Mouse (Mus musculus) B cell, adult 67 days (primary cell): Measurements from ENCODE around the gene Xylt2. TPM values are rescaled to one million over a fixed set of nuclear protein-coding genes. Genes with fewer than 3 reads are reported as not detected.

Source experiments
- total RNA-seq, 2 experiments: library from RNA; stranded (reverse); gene quantifications; 4 replicates each; pipeline ENCODE4 v1.2.4; 2023

Xylt2 gene
- total RNA-seq = 10 to 100 TPM; 20.6 to 28.2 TPM

DNA sequence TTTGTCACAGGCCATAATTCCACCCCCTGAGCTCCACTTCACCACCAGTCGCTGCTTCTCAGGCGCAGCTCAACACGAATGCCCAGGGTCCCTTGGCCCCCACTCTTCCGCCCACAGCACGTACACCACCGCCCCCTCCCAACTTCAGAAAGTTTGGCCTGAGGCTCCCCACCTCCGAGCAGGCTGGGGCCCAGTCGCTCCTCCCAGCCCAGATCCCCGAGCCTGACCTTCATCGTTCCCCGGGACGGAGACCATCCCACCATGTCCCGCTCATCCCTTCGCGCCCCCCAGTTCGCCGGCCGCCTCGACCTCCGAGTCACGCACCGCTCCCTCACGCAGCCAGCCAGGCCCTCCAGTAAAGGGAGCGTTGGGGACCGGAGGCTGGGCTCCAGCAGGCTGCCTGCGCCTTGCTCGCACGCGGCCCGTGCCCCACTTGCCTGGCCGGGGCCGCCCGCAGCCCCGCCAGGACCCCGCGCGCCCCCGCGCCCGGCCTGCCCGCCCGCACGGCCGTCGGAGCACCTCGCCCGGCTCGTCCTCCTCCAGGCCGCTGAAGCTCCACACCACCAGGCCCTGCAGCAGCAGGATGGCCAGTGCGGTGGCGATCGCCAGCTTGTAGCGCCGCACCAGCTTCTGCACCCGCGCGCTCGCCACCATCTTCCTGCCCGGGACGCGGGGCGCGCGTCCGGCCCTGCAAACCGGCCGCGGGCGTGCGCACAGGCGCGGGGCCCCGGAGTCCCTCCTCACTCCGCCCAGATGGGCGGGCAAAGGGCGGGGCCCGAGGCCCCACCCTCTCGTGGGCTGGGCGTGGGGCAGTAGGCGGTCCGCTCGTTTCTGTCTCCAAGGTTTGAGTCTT lies at the start of gene Xylt2:
Gene Xylt2 (minus strand): TSS at position 762 of the 853 bp plus-strand sequence.

DNA sequence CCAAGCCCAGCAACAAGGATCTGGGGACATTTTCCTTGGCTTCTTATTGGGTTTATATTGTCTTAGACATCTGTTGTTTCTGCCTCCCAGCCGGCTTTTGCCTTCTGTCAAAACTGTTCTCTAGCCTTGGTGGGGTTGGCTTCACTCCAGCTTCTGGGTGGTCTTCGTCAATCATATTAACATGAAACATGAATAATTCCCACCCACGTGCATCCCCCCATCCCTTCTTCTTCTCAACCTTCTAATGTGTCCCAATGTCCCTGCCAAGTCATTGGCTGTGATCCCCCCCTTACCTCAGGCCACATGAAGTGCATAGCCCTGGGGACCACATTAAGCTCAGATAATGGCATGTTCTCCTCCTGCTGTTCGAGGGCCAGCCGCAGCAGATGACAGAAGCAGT lies 27.2 kb upstream of the Xylt2 start, which contains the start of gene Gm11541:
Gene Gm11541 (minus strand): TSS at position 28 of the 400 bp plus-strand sequence.

DNA sequence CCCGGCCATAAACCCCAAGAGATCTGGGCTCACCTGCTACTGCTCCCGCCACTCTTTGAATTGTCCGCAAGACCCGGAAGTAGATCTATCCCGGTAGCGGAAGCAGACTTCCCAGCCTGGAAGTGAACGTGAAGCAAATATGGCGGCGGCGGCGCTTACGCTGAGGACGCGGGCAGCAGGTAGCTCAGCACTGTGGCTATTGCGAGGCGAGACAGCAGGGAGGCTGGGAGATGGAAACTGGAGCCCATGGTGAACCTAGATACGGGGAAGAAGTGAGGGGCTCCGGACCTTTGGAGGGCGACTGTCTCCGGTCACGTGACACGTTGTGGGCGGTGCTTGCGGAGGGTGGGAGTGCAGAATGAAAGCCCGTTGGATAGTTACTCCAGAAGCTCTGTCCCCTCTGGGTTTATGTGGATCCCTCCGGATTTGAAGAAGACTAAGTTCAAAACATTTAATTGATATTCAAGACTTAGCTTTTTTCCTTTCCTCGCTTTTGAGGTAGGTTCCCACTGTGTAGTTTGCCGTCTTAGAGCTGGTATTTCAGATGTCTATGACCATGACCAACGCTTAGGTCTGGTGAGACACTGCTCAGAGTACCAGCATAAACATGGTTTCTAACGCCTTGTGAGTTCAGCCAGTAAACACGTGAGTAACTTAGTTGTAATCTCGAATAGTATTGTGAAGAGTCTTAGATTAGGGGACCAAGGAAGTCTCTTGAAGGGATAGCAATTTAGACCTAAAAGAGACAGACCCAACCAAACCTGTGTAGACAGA lies 23.5 kb downstream of the Xylt2 start, which contains the start of the genes Mrpl27 and Eme1:
Gene Mrpl27 (plus strand): TSS at position 105 of the 774 bp plus-strand sequence.
Gene Eme1 (minus strand): TSS at position 302 of the 774 bp plus-strand sequence.

DNA sequence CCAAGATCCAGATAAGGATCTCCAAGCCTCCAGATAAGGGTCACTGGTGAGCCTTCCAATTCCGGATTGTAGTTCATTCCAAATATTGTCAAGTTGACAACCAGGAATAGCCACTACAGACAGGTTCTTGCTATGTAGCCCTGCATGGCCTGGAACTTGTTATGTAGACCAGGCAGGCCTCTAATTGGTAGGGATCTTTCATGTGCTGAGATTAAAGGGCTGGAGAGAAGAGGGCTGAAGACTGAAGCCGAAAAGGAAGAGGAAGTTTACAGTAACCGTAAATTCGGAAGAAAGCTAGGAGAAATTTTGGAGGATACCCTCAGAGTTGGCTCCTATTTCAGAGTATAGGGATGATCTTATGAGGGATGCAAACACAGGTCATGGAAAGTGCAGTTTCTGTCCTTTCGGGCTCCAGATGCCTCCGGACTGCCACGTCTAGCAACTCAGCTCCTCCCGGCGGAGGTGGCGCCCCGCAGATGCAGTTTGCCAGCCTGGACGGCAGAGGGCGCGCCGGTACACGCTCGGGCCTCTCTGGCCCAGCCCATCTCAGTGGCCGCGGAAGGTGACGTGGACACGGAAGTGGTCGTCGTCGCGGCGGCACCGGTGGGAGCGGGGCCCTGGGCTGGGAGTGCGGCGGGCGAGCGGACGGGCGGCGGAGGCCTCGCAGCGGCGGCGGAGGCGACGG lies 48.0 kb downstream of the Xylt2 start, which contains the start of gene Lrrc59:
Gene Lrrc59 (plus strand): TSS at position 569 of the 685 bp plus-strand sequence.

Other genes with a start within 250 kb of the Xylt2 start
- not detected for gene Cacna1g, start 203.3 kb downstream of the Xylt2 start, total RNA-seq
- not detected for gene Spata20, start 191.3 kb downstream of the Xylt2 start, total RNA-seq
- not detected for gene Epn3, start 177.5 kb downstream of the Xylt2 start, total RNA-seq
- 1 to 10 TPM in 1 of 2 experiments, not detected in 1; 1.0 TPM for gene Mycbpap, start 155.8 kb downstream of the Xylt2 start, total RNA-seq
- gene Rsad1, start 128.3 kb downstream of the Xylt2 start, total RNA-seq = 1 to 10 TPM; 7.9 to 9.0 TPM
- gene Chad, start 112.5 kb downstream of the Xylt2 start, total RNA-seq = not detected
- gene Acsf2, start 75.6 kb downstream of the Xylt2 start, total RNA-seq = 10 to 100 TPM; 79.2 to 95.4 TPM
- 10 to 100 TPM; 62.1 to 68.1 TPM for gene Lrrc59, start 47.7 kb downstream of the Xylt2 start, total RNA-seq
- 10 to 100 TPM; 16.9 to 25.4 TPM for gene Mrpl27, start 23.7 kb downstream of the Xylt2 start, total RNA-seq
- 1 to 10 TPM; 1.4 to 2.3 TPM for gene Eme1, start 23.6 kb downstream of the Xylt2 start, total RNA-seq
- gene Gm11541, start 27.0 kb upstream of the Xylt2 start, total RNA-seq = not detected
- gene Cdc34b, start 64.3 kb upstream of the Xylt2 start, total RNA-seq = under 1 TPM in 1 of 2 experiments, not detected in 1; 0.47 TPM
- not detected for gene Tmem92, start 105.2 kb upstream of the Xylt2 start, total RNA-seq